Mouse (Mus musculus): Measurements from ENCODE around the gene Mars2. TPM values are rescaled to one million over a fixed set of nuclear protein-coding genes. Genes with fewer than 3 reads are reported as not detected.

Gene Mars2
- polyA plus RNA-seq, 1 experiment from 2014 or later, result 3.4 TPM

DNA sequence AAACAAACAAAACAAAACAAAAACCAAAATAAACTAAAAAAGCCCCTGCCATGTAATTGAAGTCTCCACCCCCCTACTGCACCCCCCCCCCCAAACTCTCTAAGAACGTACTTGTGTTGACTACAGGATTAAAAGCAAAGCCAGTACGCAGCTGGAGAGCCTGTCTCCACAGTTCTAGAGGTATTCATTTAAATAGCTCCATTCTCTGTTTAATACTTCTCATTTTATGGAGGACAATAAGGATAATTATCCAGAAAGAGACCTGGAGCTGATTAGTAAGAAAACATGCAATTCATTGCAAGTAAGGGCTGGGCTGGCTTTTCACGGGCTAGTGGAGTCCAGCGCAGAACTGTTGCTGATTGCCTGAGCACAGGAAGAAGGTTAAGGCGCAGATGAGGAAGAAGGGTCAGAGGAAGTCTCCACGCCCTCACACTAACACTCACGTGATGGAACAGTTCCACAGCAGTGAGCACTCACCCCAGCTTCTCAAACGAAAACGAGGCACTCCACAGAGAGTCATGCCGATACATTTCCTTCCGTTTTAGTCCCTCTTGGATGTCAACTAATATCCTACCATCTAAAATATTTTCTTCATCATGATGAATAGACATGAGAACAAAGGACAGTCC, 21.7 kb upstream of the Mars2 start:
- Histone ChIP-seq H3K36me3 (replicated peaks; ENCODE audit: control insufficient read depth, insufficient read depth) (no peaks in the 10 kb centered on the region), H3K9me3 (ENCODE audit: control insufficient read depth, low read length) (no peaks in the 10 kb centered on the region), H3K27me3 (ENCODE audit: control insufficient read depth, insufficient read depth, low read length) (no peaks in the 10 kb centered on the region), H3K4me3 (replicated peaks; ENCODE audit: low read length) (no peak overlapping the region), H3K27ac (no peak overlapping the region), H3K9ac (no peak overlapping the region), H3K4me2 (replicated peaks) (no peak overlapping the region), H3K4me1 (replicated peaks; ENCODE audit: control insufficient read depth, insufficient read depth, low read length) (no peaks in the 10 kb centered on the region)
- ATAC-seq (ENCODE audit: low FRiP score) (no peak), DNase-seq (ENCODE audit: low spot score) (no peak)
- WGBS, result 75% methylated on average over 11 of the region's 11 CpGs

DNA sequence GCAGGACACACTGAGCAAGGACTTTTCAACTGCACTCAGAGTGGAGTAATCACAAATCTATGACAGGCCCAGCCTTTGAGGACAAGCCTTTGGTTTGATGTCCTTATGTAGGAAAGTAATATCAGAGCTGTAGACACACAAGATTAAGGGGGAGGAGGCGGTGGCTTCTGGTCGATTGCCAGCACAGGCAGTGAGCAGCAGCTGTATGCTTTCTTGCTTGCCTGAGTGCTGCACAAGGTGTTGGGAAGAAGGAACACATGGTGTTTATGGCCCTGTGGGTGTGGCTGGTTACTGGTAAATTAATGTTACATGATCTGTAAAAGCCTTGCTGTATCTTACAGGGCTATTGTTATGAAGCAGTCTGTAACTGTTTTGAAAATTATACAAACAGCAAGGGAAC, 19.8 kb upstream of the Mars2 start:
- no peaks in the 10 kb centered on the region for H3K36me3 ChIP-seq (replicated peaks; ENCODE audit: control insufficient read depth, insufficient read depth)
- H3K27ac ChIP-seq, result no peak overlapping the region
- H3K9ac ChIP-seq, result no peak overlapping the region
- H3K4me2 ChIP-seq (replicated peaks), result no peak overlapping the region
- H3K9me3 ChIP-seq (ENCODE audit: control insufficient read depth, low read length), result no peaks in the 10 kb centered on the region
- no peak for ATAC-seq (ENCODE audit: low FRiP score)
- H3K4me3 ChIP-seq (replicated peaks; ENCODE audit: low read length), result no peak overlapping the region
- no peak for DNase-seq (ENCODE audit: low spot score)
- H3K4me1 ChIP-seq (replicated peaks; ENCODE audit: control insufficient read depth, insufficient read depth, low read length), result no peaks in the 10 kb centered on the region
- WGBS, result 80% methylated on average over 2 of the region's 2 CpGs
- no peaks in the 10 kb centered on the region for H3K27me3 ChIP-seq (ENCODE audit: control insufficient read depth, insufficient read depth, low read length)

DNA sequence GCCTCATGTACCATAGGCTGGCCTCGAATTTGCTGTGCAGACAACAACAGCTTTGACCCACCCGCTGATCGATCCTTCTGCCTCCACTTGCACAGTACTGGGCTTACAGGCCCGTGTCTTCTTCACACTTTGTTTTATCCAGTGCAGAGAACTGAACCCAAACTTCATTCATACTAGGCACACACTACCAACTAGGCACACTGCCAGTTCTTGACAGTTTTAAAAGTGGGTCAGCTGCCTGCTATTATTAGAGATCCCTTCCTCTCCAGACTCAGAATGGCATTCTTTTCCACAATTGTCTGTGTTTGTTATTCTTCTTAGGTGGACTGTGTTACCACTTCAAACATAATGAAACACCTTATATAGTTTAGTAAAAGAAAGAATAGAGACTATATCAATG, 15.6 kb upstream of the Mars2 start:
- 61% methylated on average over 4 of the region's 4 CpGs for WGBS

DNA sequence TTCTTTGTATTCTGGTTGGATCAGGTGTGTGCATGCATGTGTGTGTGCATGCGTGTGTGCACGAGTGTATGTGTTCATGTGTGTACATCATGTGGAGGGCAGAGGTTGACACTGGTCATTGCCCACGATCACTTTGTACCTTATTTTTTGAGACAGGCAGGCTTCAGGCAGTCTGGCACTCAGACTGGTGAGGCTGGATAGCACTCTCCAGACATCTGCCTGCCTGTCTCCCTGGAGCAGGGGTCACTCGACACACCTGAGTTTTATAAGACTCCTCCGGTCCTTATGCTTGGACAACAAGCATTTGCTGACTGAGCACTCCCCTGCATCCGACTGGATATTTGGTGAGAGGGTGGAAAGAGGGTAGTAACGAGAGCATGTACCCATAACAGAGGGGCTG, 14.0 kb upstream of the Mars2 start:
- Histone ChIP-seq H3K27me3 (ENCODE audit: control insufficient read depth, insufficient read depth, low read length) (no peaks in the 10 kb centered on the region), H3K4me2 (replicated peaks) (0 out of 2 replicates have a peak overlapping the region, but pooled peaks have one; percentile 49), H3K4me3 (replicated peaks; ENCODE audit: low read length) (no peak overlapping the region), H3K4me1 (replicated peaks; ENCODE audit: control insufficient read depth, insufficient read depth, low read length) (peaks cover 3% of the 10 kb centered on the region; the same call in 1 of the 2 replicates), H3K9ac (no peak overlapping the region), H3K36me3 (replicated peaks; ENCODE audit: control insufficient read depth, insufficient read depth) (no peaks in the 10 kb centered on the region), H3K27ac (no peak overlapping the region), H3K9me3 (ENCODE audit: control insufficient read depth, low read length) (no peaks in the 10 kb centered on the region)
- DNase-seq (ENCODE audit: low spot score) (no peak), ATAC-seq (ENCODE audit: low FRiP score) (no peak)
- 89% methylated on average over 7 of the region's 7 CpGs for WGBS

More for the DNA sequence above, 15.6 kb upstream of the Mars2 start:
- H3K27ac ChIP-seq, result no peak overlapping the region
- DNase-seq (ENCODE audit: low spot score) (no peak), ATAC-seq (ENCODE audit: low FRiP score) (no peak)
- no peak overlapping the region for H3K9ac ChIP-seq
- H3K4me1 ChIP-seq (replicated peaks; ENCODE audit: control insufficient read depth, insufficient read depth, low read length), result peaks cover 3% of the 10 kb centered on the region; the same call in 1 of the 2 replicates
- no peak overlapping the region for H3K4me3 ChIP-seq (replicated peaks; ENCODE audit: low read length)
- no peaks in the 10 kb centered on the region for H3K36me3 ChIP-seq (replicated peaks; ENCODE audit: control insufficient read depth, insufficient read depth)
- no peaks in the 10 kb centered on the region for H3K27me3 ChIP-seq (ENCODE audit: control insufficient read depth, insufficient read depth, low read length)
- H3K4me2 ChIP-seq (replicated peaks), result no peak overlapping the region
- no peaks in the 10 kb centered on the region for H3K9me3 ChIP-seq (ENCODE audit: control insufficient read depth, low read length)

DNA sequence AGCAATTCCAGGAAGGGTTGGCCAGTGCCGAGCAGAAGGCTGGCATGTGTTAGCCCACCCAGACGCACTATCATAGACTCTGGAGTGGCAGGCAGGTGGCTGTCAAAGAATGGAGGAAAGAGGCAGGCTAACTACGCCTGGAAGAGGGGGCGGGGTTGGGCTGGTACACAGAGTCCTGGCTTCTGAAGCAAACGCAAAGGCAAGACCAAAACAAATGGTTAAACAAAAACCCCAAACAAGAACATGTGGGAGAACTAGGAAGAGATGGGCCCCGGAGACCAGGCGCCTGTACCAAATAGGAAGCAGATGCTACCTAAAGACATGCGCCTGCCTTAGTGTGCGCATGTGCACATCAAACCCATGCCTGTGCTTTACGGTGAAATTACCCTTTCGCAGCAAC, 12.9 kb upstream of the Mars2 start:
- peak overlapping the region; percentile 49 for H3K4me2 ChIP-seq (replicated peaks)
- peaks cover 3% of the 10 kb centered on the region; the same call in 1 of the 2 replicates for H3K4me1 ChIP-seq (replicated peaks; ENCODE audit: control insufficient read depth, insufficient read depth, low read length)
- no peaks in the 10 kb centered on the region for H3K27me3 ChIP-seq (ENCODE audit: control insufficient read depth, insufficient read depth, low read length)
- WGBS, result 50% methylated on average over 11 of the region's 11 CpGs
- H3K9me3 ChIP-seq (ENCODE audit: control insufficient read depth, low read length), result no peaks in the 10 kb centered on the region
- H3K36me3 ChIP-seq (replicated peaks; ENCODE audit: control insufficient read depth, insufficient read depth), result no peaks in the 10 kb centered on the region
- peak; percentile 70 for ATAC-seq (ENCODE audit: low FRiP score)
- 0 out of 2 replicates have a peak overlapping the region, but pooled peaks have one; percentile 21 for H3K9ac ChIP-seq
- no peak for DNase-seq (ENCODE audit: low spot score)
- H3K4me3 ChIP-seq (replicated peaks; ENCODE audit: low read length), result peak overlapping the region; percentile 34
- 0 out of 2 replicates have a peak overlapping the region, but pooled peaks have one; percentile 23 for H3K27ac ChIP-seq

DNA sequence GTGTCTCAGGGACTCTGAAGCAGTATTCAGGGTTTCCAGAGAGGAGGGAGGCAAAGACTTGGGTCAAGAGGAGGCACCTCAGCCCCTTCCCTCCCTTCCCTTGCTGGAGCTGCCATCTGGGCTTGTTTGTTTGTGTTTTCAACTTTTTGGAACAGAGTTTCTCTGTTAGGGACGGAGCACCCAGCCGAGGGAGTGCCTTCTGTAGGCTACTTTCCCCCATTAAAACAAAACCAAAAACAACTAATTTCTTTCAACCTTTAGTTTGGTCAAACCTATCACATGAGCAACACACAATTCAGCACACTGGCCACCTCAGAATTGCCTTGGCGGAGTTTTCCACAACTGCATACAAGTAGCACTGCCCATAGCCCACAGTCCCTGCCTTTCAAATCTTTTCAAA, 11.6 kb upstream of the Mars2 start:
- Histone ChIP-seq H3K9me3 (ENCODE audit: control insufficient read depth, low read length) (no peaks in the 10 kb centered on the region), H3K27ac (peak overlapping the region; percentile 52), H3K9ac (peak overlapping the region; percentile 21; the same call in 1 of the 2 replicates), H3K36me3 (replicated peaks; ENCODE audit: control insufficient read depth, insufficient read depth) (no peaks in the 10 kb centered on the region), H3K27me3 (ENCODE audit: control insufficient read depth, insufficient read depth, low read length) (no peaks in the 10 kb centered on the region), H3K4me1 (replicated peaks; ENCODE audit: control insufficient read depth, insufficient read depth, low read length) (peaks cover 3% of the 10 kb centered on the region; the same call in 1 of the 2 replicates), H3K4me2 (replicated peaks) (peak overlapping the region; percentile 49), H3K4me3 (replicated peaks; ENCODE audit: low read length) (peak overlapping the region; percentile 34)
- 29% methylated on average over 3 of the region's 3 CpGs for WGBS
- ATAC-seq (ENCODE audit: low FRiP score), result no peak
- no peak for DNase-seq (ENCODE audit: low spot score)

DNA sequence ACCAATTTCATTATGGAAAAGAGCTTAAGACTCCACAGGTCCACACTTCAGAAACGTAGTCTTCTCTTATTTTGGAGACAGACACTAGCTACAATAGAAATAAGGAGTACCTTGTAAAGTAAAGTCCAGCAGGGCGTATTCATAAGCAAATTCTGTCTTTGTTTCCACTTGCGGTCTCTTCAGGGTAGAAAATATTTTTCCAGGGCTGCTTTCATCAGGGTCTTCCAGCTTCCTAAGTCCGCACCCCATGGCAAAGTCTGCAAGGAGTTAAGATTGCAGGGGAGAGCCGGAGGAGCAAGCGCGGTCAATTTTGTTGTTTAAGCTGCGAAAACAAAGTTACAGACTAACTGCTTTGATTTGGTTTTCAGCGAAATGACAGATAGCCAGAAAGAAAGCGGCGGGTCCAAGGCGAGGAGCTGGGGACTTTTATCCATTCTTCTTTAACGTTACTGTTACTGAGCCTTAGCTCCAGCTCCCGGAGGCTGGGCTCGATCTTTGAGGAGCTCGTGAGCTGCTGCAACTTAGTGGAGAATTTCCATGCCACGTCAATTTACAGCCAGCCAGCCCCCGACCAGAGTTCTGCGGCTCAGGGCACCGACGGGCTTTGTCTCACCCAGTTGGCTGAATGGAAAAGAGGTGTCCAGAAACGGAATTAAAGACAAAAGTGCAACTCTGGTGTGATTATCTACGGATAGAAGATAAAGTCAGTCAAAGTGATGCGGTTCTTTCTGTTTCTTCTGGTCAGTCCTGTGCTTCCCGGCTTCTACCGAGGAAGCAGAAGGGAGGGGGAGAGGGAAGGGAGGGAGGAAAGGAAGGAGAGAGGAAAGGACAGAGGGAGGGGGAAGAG, 10.7 kb upstream of the Mars2 start, which contains the start of gene Rftn2:
TSS of gene Rftn2 (minus strand) at position 772 of the 847 bp plus-strand sequence.
- Histone ChIP-seq H3K36me3 (replicated peaks; ENCODE audit: control insufficient read depth, insufficient read depth) (no peaks in the 10 kb centered on the region), H3K27me3 (ENCODE audit: control insufficient read depth, insufficient read depth, low read length) (no peaks in the 10 kb centered on the region), H3K4me1 (replicated peaks; ENCODE audit: control insufficient read depth, insufficient read depth, low read length) (peaks cover 3% of the 10 kb centered on the region; the same call in 1 of the 2 replicates), H3K9ac (peak within 1 kb of the TSS; percentile 45), H3K4me3 (replicated peaks; ENCODE audit: low read length) (peak within 1 kb of the TSS; percentile 34), H3K27ac (peak within 1 kb of the TSS; percentile 52), H3K4me2 (replicated peaks) (peak within 1 kb of the TSS; percentile 49), H3K9me3 (ENCODE audit: control insufficient read depth, low read length) (no peaks in the 10 kb centered on the region)
- DNase-seq (ENCODE audit: low spot score), result peak; percentile 48
- peak; percentile 28; the same call in 1 of the 2 replicates for ATAC-seq (ENCODE audit: low FRiP score)
- under 1% methylated on average over 26 of the region's 26 CpGs for WGBS

DNA sequence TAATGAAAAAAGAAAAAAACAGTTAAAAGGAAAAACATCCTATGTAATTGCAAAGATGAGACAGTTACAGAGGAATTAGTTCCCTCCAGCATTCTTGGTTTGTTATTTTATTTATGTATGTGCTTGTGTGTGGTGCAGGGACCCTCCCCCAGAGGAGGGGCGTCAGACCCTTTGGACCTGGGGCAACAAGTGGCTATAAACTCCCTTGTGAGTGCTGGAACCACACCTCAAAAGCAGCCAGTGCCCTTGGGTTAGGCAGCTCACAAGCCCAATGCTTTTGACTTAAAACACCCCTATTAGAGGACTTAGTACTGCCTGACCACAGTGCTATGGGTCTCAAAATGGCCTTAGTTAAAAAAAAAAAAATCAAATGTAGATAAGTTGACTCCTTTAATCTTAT, 9.6 kb upstream of the Mars2 start:
- H3K9me3 ChIP-seq (ENCODE audit: control insufficient read depth, low read length), result no peaks in the 10 kb centered on the region
- no peak for ATAC-seq (ENCODE audit: low FRiP score)
- no peak overlapping the region for H3K9ac ChIP-seq
- 26% methylated on average over 1 of the region's 1 CpGs for WGBS
- H3K4me1 ChIP-seq (replicated peaks; ENCODE audit: control insufficient read depth, insufficient read depth, low read length), result peaks cover 3% of the 10 kb centered on the region; the same call in 1 of the 2 replicates
- no peak overlapping the region for H3K27ac ChIP-seq
- no peak for DNase-seq (ENCODE audit: low spot score)
- H3K36me3 ChIP-seq (replicated peaks; ENCODE audit: control insufficient read depth, insufficient read depth), result no peaks in the 10 kb centered on the region
- H3K4me2 ChIP-seq (replicated peaks), result no peak overlapping the region
- no peak overlapping the region for H3K4me3 ChIP-seq (replicated peaks; ENCODE audit: low read length)
- no peaks in the 10 kb centered on the region for H3K27me3 ChIP-seq (ENCODE audit: control insufficient read depth, insufficient read depth, low read length)

DNA sequence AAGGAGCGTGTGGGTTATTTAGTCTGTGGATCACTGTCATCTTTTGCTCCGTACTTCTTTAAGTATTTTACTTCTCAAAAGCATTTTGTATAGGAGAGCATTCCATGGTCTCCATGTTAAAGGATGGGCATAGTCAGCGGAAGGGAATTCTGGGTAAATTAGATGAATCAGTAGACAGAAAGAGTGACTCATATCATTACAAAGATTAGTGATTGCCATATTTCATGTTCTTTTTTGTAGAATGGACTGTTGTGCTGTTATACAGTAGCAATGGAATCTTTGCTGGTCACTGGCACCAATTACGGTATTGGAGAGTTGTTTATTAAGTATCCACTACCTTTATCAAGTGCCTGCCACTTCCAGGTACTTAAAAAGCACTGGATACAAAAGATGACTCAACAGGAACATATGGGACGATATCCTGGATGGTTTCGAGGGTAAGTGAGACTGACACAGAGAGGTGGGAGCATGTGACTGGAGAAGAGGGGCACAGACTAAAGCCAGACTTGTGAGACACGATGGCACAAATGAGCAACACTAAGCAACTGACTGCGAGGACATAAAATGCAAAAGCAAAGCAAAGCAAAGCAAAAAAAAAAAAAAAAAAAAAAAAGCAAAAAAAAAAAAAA, 8.6 kb upstream of the Mars2 start:
- Histone ChIP-seq H3K36me3 (replicated peaks; ENCODE audit: control insufficient read depth, insufficient read depth) (no peaks in the 10 kb centered on the region), H3K9me3 (ENCODE audit: control insufficient read depth, low read length) (no peaks in the 10 kb centered on the region), H3K4me2 (replicated peaks) (no peak overlapping the region), H3K9ac (no peak overlapping the region), H3K27ac (no peak overlapping the region), H3K4me1 (replicated peaks; ENCODE audit: control insufficient read depth, insufficient read depth, low read length) (no peaks in the 10 kb centered on the region; the same call in 1 of the 2 replicates), H3K4me3 (replicated peaks; ENCODE audit: low read length) (no peak overlapping the region), H3K27me3 (ENCODE audit: control insufficient read depth, insufficient read depth, low read length) (no peaks in the 10 kb centered on the region)
- ATAC-seq (ENCODE audit: low FRiP score), result no peak
- DNase-seq (ENCODE audit: low spot score), result no peak
- 88% methylated on average over 8 of the region's 8 CpGs for WGBS
